Mouse (Mus musculus): ENCODE measurements around the gene Rem1. TPM values are rescaled to one million over a fixed set of nuclear protein-coding genes. Genes with fewer than 3 reads are reported as not detected.

Rem1 gene
- polyA plus RNA-seq, 1 experiment = 12.4 TPM

DNA sequence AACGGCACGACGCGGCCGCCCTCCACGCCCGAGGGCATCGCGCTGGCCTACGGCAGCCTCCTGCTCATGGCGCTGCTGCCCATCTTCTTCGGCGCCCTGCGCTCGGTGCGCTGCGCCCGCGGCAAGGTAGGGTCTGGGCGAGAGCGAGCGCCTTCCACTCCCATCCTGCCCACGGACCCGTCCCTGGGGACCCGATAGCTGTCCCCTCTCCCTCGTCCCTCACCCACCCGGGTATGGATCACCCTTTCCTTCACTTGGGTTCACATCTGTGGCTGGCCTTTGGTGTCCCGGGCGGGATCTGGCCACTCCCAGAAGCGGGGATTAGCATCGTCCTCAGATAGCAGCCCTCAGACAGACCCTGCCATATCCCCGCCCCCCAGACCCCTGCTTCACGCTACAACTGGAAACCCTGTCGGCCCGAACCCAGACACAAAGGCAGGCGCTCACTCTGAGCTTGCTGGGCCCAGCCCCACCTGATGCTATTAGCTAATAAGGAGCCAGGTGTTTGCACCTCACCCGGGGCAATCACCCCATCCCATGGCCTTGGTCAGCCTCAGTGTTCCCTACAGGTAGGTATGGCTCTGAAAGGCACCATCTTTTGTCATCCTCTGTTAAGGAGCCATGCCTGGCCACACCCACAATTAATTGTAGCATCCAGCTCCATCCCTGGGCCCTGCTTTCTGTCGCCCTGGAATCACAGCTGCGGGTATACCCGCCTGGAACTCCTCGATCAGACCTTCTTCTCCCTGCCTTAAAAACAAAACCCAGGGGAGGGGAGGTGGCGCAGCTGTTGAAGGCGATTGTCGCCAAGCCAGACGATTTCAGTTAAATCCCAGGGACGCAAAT is 43.1 kb downstream of the Rem1 start:
- H3K4me1 ChIP-seq (ENCODE audit: control insufficient read depth, insufficient read depth, low read length) = peaks cover 18% of the 10 kb centered on the region
- peak overlapping the region; percentile 77 for H3K4me3 ChIP-seq (replicated peaks; ENCODE audit: extremely low read depth, low read depth, low read length)
- WGBS = 2% methylated on average over 46 of the region's 46 CpGs
- DNase-seq = peak; percentile 25
- TF ChIP-seq CTCF (IDR thresholded peaks at IDR 0.05; ENCODE audit: insufficient read depth, low read length) (no peak), POLR2A (IDR thresholded peaks at IDR 0.05; ENCODE audit: borderline replicate concordance, extremely low read depth, low read depth, low read length) (no peak)

DNA sequence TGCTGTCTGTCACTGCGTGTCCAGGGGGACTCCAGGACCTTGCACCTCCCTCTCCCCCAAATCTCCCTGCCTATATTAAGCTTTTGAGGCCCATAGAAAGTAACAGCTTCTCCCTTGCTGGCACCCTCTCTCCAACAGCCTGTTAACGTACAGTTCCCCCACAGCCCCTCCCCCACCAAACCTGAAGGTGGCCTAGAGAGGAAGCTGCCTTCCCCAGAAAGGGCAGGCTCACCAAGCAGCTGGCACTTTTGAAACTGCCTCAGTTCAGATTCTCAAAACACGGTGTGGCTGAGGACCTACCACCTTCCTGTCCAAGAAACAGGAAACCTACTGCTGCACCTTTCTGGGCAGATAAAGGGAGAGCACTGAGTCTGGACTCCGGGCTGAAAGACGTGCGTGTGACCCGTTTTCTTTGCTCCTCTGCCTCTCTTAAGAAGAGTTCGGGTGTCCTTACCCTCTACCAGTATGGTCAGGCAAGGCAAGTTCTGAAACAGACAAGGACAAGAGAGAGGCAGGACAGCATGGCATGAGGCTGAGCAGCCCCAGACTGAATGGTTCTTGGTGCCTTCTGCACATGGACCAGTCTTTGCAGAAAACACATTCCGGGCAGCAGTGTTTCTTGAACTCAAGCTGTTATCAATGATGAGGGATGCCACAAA is 44.4 kb downstream of the Rem1 start:
- TF ChIP-seq POLR2A (IDR thresholded peaks at IDR 0.05; ENCODE audit: borderline replicate concordance, extremely low read depth, low read depth, low read length) (no peak), CTCF (IDR thresholded peaks at IDR 0.05; ENCODE audit: insufficient read depth, low read length) (no peak)
- no peak overlapping the region for H3K4me3 ChIP-seq (replicated peaks; ENCODE audit: extremely low read depth, low read depth, low read length)
- no peak for DNase-seq
- 28% methylated on average over 9 of the region's 9 CpGs for WGBS
- H3K4me1 ChIP-seq (ENCODE audit: control insufficient read depth, insufficient read depth, low read length) = peaks cover 18% of the 10 kb centered on the region

DNA sequence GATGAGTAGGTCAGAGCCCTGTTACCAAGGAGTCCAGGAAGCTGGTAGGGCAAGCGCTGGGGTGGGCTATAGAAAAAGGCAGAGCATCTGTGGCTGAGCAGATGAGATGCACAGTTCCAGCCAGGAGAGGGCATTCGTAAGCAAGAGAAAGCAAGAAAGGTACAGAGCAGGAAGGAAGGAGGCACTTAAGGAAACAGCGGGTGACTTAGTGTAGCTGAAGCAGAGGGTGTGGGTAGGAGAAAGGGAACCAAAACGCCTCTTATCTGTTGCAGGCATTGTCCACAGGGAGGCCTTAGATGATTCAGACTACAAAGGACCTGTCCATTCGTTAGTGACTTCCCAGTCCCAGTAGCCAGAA is 44.9 kb downstream of the Rem1 start:
- WGBS = 6% methylated on average over 5 of the region's 5 CpGs
- peaks cover 18% of the 10 kb centered on the region for H3K4me1 ChIP-seq (ENCODE audit: control insufficient read depth, insufficient read depth, low read length)
- H3K4me3 ChIP-seq (replicated peaks; ENCODE audit: extremely low read depth, low read depth, low read length) = no peak overlapping the region
- DNase-seq = no peak
- TF ChIP-seq CTCF (IDR thresholded peaks at IDR 0.05; ENCODE audit: insufficient read depth, low read length) (peak; percentile 55), POLR2A (IDR thresholded peaks at IDR 0.05; ENCODE audit: borderline replicate concordance, extremely low read depth, low read depth, low read length) (no peak)

DNA sequence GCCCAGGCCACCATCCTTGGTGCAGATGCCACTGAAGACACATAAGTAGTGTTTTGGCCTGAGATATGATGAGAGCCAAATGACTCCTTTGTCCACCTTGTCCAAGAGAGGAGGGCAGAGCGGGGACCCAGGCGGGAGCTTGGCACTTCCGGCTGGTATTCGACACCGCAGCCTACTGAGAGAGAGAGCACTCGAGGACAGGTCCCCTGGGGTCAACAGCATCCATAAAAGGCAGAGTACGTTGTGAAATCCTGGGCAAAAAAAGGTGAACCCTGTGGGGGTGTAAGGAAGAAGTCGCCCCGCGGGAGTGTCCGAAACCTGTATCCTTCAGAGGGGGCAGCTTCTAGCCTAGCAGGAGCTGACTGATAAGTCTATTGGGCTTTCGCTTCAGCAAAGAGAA is 45.4 kb downstream of the Rem1 start:
- Histone ChIP-seq H3K4me1 (ENCODE audit: control insufficient read depth, insufficient read depth, low read length) (peaks cover 18% of the 10 kb centered on the region), H3K4me3 (replicated peaks; ENCODE audit: extremely low read depth, low read depth, low read length) (no peak overlapping the region)
- TF ChIP-seq POLR2A (IDR thresholded peaks at IDR 0.05; ENCODE audit: borderline replicate concordance, extremely low read depth, low read depth, low read length) (no peak), CTCF (IDR thresholded peaks at IDR 0.05; ENCODE audit: insufficient read depth, low read length) (no peak)
- peak; percentile 41 for DNase-seq
- 51% methylated on average over 12 of the region's 12 CpGs for WGBS

DNA sequence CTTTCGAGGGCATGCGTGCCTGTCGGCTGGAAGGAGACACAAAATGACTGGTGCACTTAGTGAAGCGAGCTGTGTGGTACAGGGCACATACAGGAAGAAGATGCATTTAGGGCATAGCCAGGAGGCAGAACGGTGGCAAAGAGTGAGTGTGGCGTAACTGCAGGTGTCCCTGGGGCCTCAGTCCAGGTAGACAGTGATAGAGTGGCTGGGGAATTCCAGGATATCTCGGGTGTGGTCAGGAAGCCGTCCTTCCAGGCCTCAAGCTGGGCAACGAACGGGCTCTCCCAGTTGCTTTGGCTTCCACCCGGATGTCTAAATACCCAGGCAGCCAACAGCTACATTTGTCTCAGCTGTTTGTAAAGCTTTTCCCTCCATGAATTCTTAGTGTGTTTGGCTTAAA is 47.4 kb downstream of the Rem1 start:
- WGBS = 41% methylated on average over 11 of the region's 11 CpGs

DNA sequence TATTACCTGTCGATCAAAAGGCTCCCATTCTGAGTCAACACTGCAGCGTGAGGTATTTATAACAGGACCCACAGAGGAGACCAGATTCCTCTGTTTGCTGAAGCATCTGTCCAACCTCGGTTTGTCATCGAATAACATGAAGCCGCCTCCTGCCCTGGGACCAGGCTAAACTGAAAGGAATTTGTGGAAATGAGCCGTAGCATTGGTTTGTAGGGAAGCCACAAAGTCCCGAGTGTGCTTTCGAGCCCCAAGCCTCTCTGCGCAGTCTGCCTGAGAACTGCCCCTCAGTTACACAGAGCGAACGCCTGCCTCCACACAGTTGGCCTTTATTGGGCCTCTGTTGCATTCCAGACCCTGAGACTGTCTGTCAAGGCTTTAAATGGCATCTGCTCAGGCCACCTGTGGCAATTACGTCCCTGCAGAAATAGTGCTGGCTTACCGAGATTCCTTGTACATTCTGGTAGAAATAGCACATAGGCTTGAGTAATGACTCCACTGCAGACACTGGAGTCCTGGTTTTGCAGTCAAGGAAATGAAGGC is 48.6 kb downstream of the Rem1 start:
- Histone ChIP-seq H3K4me1 (ENCODE audit: control insufficient read depth, insufficient read depth, low read length) (peaks cover 18% of the 10 kb centered on the region), H3K4me3 (replicated peaks; ENCODE audit: extremely low read depth, low read depth, low read length) (no peak overlapping the region)
- 85% methylated on average over 13 of the region's 13 CpGs for WGBS
- no peak for DNase-seq
- TF ChIP-seq CTCF (IDR thresholded peaks at IDR 0.05; ENCODE audit: insufficient read depth, low read length) (no peak), POLR2A (IDR thresholded peaks at IDR 0.05; ENCODE audit: borderline replicate concordance, extremely low read depth, low read depth, low read length) (no peak)

More for the DNA sequence above, 47.4 kb downstream of the Rem1 start:
- no peak for DNase-seq
- Histone ChIP-seq H3K4me3 (replicated peaks; ENCODE audit: extremely low read depth, low read depth, low read length) (no peak overlapping the region), H3K4me1 (ENCODE audit: control insufficient read depth, insufficient read depth, low read length) (peaks cover 18% of the 10 kb centered on the region)
- TF ChIP-seq POLR2A (IDR thresholded peaks at IDR 0.05; ENCODE audit: borderline replicate concordance, extremely low read depth, low read depth, low read length) (no peak), CTCF (IDR thresholded peaks at IDR 0.05; ENCODE audit: insufficient read depth, low read length) (no peak)

DNA sequence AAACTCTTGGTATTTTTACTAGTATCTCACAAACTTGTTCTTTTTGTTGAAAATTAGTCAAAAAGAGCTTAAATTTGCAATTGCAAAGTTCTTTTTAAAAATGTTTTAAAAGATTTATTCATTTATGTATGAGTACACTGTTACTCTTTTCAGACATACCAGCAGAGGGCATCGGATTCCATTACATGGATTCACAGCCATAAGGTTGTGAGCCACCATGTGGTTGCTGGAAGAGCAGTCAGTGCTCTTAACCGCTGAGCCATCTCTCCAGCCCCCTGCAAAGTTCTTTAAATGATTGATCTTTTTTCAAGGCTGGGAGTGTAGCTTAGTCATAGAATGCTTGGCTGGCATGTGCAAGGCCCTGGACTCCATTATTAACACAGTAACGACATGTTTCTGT is 51.6 kb downstream of the Rem1 start:
- TF ChIP-seq POLR2A (IDR thresholded peaks at IDR 0.05; ENCODE audit: borderline replicate concordance, extremely low read depth, low read depth, low read length) = no peak
- TF ChIP-seq CTCF (IDR thresholded peaks at IDR 0.05; ENCODE audit: insufficient read depth, low read length) = peak; percentile 33; the same call in 1 of the 2 replicates
- no peak for DNase-seq
- H3K4me3 ChIP-seq (replicated peaks; ENCODE audit: extremely low read depth, low read depth, low read length) = no peak overlapping the region
- WGBS = 48% methylated on average over 3 of the region's 3 CpGs
- peaks cover 4% of the 10 kb centered on the region for H3K4me1 ChIP-seq (ENCODE audit: control insufficient read depth, insufficient read depth, low read length)

DNA sequence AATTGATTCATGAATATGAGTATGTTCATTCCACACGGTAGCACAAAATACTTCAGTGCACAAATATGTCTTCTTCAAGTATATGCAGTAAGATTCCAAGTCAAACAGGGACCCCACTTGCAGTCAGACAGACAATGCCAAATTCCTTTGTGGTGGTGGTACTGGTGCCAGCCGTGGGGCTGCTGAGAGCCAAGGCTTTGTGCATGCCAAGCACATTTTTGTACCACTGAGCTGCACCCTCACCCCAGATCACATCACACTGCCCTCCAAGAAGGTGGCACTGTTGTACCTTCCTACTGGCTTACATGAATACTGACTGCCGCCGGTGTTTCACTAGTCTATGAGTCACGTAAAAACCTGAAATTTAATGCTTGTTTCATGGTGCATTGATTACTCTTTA is 52.2 kb downstream of the Rem1 start:
- H3K4me3 ChIP-seq (replicated peaks; ENCODE audit: extremely low read depth, low read depth, low read length) = no peak overlapping the region
- no peak for DNase-seq
- H3K4me1 ChIP-seq (ENCODE audit: control insufficient read depth, insufficient read depth, low read length) = peaks cover 3% of the 10 kb centered on the region
- 83% methylated on average over 5 of the region's 5 CpGs for WGBS
- TF ChIP-seq POLR2A (IDR thresholded peaks at IDR 0.05; ENCODE audit: borderline replicate concordance, extremely low read depth, low read depth, low read length) = no peak

DNA sequence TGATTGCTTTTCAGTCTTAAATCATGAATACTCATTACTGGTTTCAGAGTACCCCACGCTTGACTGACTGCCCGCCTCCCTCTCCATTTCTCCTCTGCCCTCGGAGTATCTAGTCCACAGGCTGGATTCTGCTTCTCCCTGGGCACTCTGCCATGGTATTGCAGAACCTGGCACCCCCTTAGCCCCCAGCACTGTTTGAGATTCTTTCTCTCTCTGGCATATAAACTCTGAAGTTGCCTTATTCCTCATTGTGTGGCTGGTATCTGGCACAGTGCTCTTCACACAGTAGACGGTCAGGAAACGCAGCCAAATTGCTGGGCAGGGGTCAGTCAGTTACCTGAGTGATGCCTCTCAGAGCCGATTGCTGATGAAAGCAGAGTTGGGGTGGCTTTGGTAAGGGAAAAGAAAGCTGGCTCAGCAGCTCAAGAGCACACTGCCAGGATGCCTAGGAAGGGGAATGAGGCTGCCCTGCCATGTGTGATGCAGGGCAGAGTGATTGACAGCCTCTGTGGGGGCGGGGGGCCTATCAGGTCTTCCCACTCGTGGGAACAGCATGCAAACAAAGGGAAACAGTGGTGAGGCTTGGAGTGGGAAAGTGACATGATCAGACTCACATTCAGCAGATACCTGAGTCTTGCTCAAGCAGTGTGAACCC is 53.1 kb downstream of the Rem1 start:
- 72% methylated on average over 8 of the region's 8 CpGs for WGBS
- H3K4me1 ChIP-seq (ENCODE audit: control insufficient read depth, insufficient read depth, low read length) = no peaks in the 10 kb centered on the region
- TF ChIP-seq CTCF (IDR thresholded peaks at IDR 0.05; ENCODE audit: insufficient read depth, low read length) (no peak), POLR2A (IDR thresholded peaks at IDR 0.05; ENCODE audit: borderline replicate concordance, extremely low read depth, low read depth, low read length) (no peak)
- no peak overlapping the region for H3K4me3 ChIP-seq (replicated peaks; ENCODE audit: extremely low read depth, low read depth, low read length)
- DNase-seq = no peak
